Mouse (Mus musculus) ovary, postnatal 14 days (tissue): ENCODE measurements around the gene Mfn2.

Experiments used
- DNase-seq: peaks from one replicate; pipeline ENCODE4 v3.0.0; 2022; ENCODE audit warnings: low spot score

Gene Mfn2

GRCm38 (mm10) chr4:147918459-147919121 is 14.1 kb upstream of the Mfn2 start:
- DNase-seq: peak; percentile 47

- no peak for DNase-seq
Observed at GRCm38 (mm10) chr4:147909486-147909885, 5.0 kb upstream of the Mfn2 start.

- DNase-seq: no peak
Observed at GRCm38 (mm10) chr4:147906230-147906629, 1.7 kb upstream of the Mfn2 start.

GRCm38 (mm10) chr4:147905090-147905659 is 671 bp upstream of the Mfn2 start:
- DNase-seq: no peak

- DNase-seq: no peak
Observed at GRCm38 (mm10) chr4:147903601-147904000, 903 bp downstream of the Mfn2 start.

- no peak for DNase-seq
Observed at GRCm38 (mm10) chr4:147902906-147903500, 1.5 kb downstream of the Mfn2 start.

- DNase-seq: no peak
Observed at GRCm38 (mm10) chr4:147900452-147900851, 4.1 kb downstream of the Mfn2 start.

- no peak for DNase-seq
Observed at GRCm38 (mm10) chr4:147897348-147897747, 7.2 kb downstream of the Mfn2 start.

- no peak for DNase-seq
Observed at GRCm38 (mm10) chr4:147896411-147896810, 8.1 kb downstream of the Mfn2 start.

- DNase-seq: no peak
Observed at GRCm38 (mm10) chr4:147895815-147896330, 8.6 kb downstream of the Mfn2 start.

GRCm38 (mm10) chr4:147890341-147890740 is 14.2 kb downstream of the Mfn2 start:
- DNase-seq: no peak

GRCm38 (mm10) chr4:147888237-147888636 is 16.3 kb downstream of the Mfn2 start:
- no peak for DNase-seq

GRCm38 (mm10) chr4:147887277-147887676 is 17.2 kb downstream of the Mfn2 start:
- no peak for DNase-seq

- DNase-seq: no peak
Observed at GRCm38 (mm10) chr4:147886158-147886557, 18.3 kb downstream of the Mfn2 start.

- DNase-seq: no peak
Observed at GRCm38 (mm10) chr4:147884138-147884537, 20.4 kb downstream of the Mfn2 start.

- DNase-seq: no peak
Observed at GRCm38 (mm10) chr4:147883041-147883440, 21.5 kb downstream of the Mfn2 start.

GRCm38 (mm10) chr4:147881792-147882191 is 22.7 kb downstream of the Mfn2 start:
- DNase-seq: no peak

GRCm38 (mm10) chr4:147879865-147880264 is 24.6 kb downstream of the Mfn2 start:
- no peak for DNase-seq

GRCm38 (mm10) chr4:147879456-147879855 is 25.0 kb downstream of the Mfn2 start:
- DNase-seq: no peak

- no peak for DNase-seq
Observed at GRCm38 (mm10) chr4:147878537-147878936, 26.0 kb downstream of the Mfn2 start.

GRCm38 (mm10) chr4:147875852-147876575 is 28.5 kb downstream of the Mfn2 start:
- no peak for DNase-seq

GRCm38 (mm10) chr4:147869238-147869637 is 35.3 kb downstream of the Mfn2 start:
- no peak for DNase-seq
